Mouse (Mus musculus) T-helper 2 cell (primary cell): ENCODE data around the gene Pcsk4.

ENCODE experiments used
- in situ Hi-C: fragments of 300-600 bp; cut with MboI, MseI; formaldehyde crosslinking; loops from one replicate; pipeline ENCODE4 v1.15.1; 2025; ENCODE audit warnings: high pct_unique_total_duplicates

Gene Pcsk4

GRCm38 (mm10) chr10:80329273-80330081 is at the start of gene Pcsk4, which contains the start of gene Reep6:
Gene Pcsk4, minus strand, starts transcription at chr10:80329498.
Gene Reep6, plus strand, starts transcription at chr10:80329953.
- in situ Hi-C loops = no loop called here

- in situ Hi-C loops = no loop called here
Measured at GRCm38 (mm10) chr10:80377716-80378115, 48.4 kb upstream of the Pcsk4 start.

GRCm38 (mm10) chr10:80376160-80376559 is 46.9 kb upstream of the Pcsk4 start:
- in situ Hi-C loops = no loop called here

- in situ Hi-C loops = no loop called here
Measured at GRCm38 (mm10) chr10:80374063-80374462, 44.8 kb upstream of the Pcsk4 start.

- in situ Hi-C loops = no loop called here
Measured at GRCm38 (mm10) chr10:80372706-80373105, 43.4 kb upstream of the Pcsk4 start.

GRCm38 (mm10) chr10:80371983-80372382 is 42.7 kb upstream of the Pcsk4 start:
- in situ Hi-C loops = no loop called here

- in situ Hi-C loops = no loop called here
Measured at GRCm38 (mm10) chr10:80371411-80371966, 42.2 kb upstream of the Pcsk4 start.

- in situ Hi-C loops = no loop called here
Measured at GRCm38 (mm10) chr10:80369995-80370747, 40.9 kb upstream of the Pcsk4 start.

- in situ Hi-C loops = no loop called here
Measured at GRCm38 (mm10) chr10:80368392-80368791, 39.1 kb upstream of the Pcsk4 start.

GRCm38 (mm10) chr10:80367954-80368353 is 38.7 kb upstream of the Pcsk4 start:
- in situ Hi-C loops = no loop called here

GRCm38 (mm10) chr10:80365736-80366135 is 36.4 kb upstream of the Pcsk4 start:
- in situ Hi-C loops = no loop called here

GRCm38 (mm10) chr10:80363734-80364133 is 34.4 kb upstream of the Pcsk4 start:
- in situ Hi-C loops = no loop called here

- in situ Hi-C loops = no loop called here
Measured at GRCm38 (mm10) chr10:80357994-80358639, 28.8 kb upstream of the Pcsk4 start.

- in situ Hi-C loops = no loop called here
Measured at GRCm38 (mm10) chr10:80357336-80357735, 28.0 kb upstream of the Pcsk4 start.

GRCm38 (mm10) chr10:80356737-80357136 is 27.4 kb upstream of the Pcsk4 start:
- in situ Hi-C loops = no loop called here

GRCm38 (mm10) chr10:80356001-80356682 is 26.8 kb upstream of the Pcsk4 start, which contains the start of gene Plk5:
Gene Plk5, plus strand, starts transcription at chr10:80356459.
- in situ Hi-C loops = no loop called here

GRCm38 (mm10) chr10:80355431-80355830 is 26.1 kb upstream of the Pcsk4 start:
- in situ Hi-C loops = no loop called here

GRCm38 (mm10) chr10:80352727-80353126 is 23.4 kb upstream of the Pcsk4 start:
- in situ Hi-C loops = no loop called here

- in situ Hi-C loops = no loop called here
Measured at GRCm38 (mm10) chr10:80351896-80352295, 22.6 kb upstream of the Pcsk4 start.

GRCm38 (mm10) chr10:80350292-80350691 is 21.0 kb upstream of the Pcsk4 start:
- in situ Hi-C loops = no loop called here

GRCm38 (mm10) chr10:80348981-80349380 is 19.7 kb upstream of the Pcsk4 start:
- in situ Hi-C loops = no loop called here
